Mouse (Mus musculus) limb, embryonic 14.5 days (tissue): ENCODE measurements around the gene Rhou. TPM values are rescaled to one million over a fixed set of nuclear protein-coding genes. Genes with fewer than 3 reads are reported as not detected.
"Not testable (repeated sequence)": the region's sequence is repeated elsewhere in the genome, so short reads cannot be mapped to it uniquely, and the experiment has no call there.

Source experiments
- ATAC-seq: fragments of 200-750 bp; cut with Nextera tagmentation; 2 replicates; pipeline ENCODE4 v1.8.0; 2017; ENCODE audit warnings: low read depth, moderate number of reproducible peaks, moderate TSS enrichment; ENCODE audit not compliant: low FRiP score
- DNase-seq: peaks from one replicate; pipeline ENCODE4 v3.0.0-alpha.2; 2015; ENCODE audit warnings: low spot score
- H3K27ac ChIP-seq: fragments of 300-500 bp; sonication (generic); replicated peaks from 2 replicates; pipeline ENCODE4 v1.5.1; 2014; ENCODE audit warnings: low read depth, mild to moderate bottlenecking, low read length, moderate library complexity, mixed read lengths
- H3K27me3 ChIP-seq: fragments of 300-500 bp; sonication (generic); 2 replicates; pipeline ENCODE4 v1.6.1; 2014; ENCODE audit warnings: low read length, mixed read lengths; ENCODE audit not compliant: control insufficient read depth, insufficient read depth
- H3K36me3 ChIP-seq: fragments of 300-500 bp; sonication (generic); 2 replicates; pipeline ENCODE4 v1.6.1; 2014; ENCODE audit warnings: mild to moderate bottlenecking, low read length, moderate library complexity, mixed read lengths; ENCODE audit not compliant: control insufficient read depth, insufficient read depth
- H3K4me1 ChIP-seq: fragments of 300-500 bp; sonication (generic); 2 replicates; pipeline ENCODE4 v1.6.1; 2014; ENCODE audit warnings: antibody characterized with exemption, low read length, mixed read lengths; ENCODE audit not compliant: control insufficient read depth, insufficient read depth
- H3K4me2 ChIP-seq: fragments of 300-500 bp; sonication (generic); replicated peaks from 2 replicates; pipeline ENCODE4 v1.6.1; 2014; ENCODE audit warnings: low read depth, mild to moderate bottlenecking, low read length, moderate library complexity; ENCODE audit not compliant: severe bottlenecking
- H3K4me3 ChIP-seq: fragments of 300-500 bp; sonication (generic); replicated peaks from 2 replicates; pipeline ENCODE4 v1.5.1; 2014; ENCODE audit warnings: low read length
- H3K9ac ChIP-seq: fragments of 300-500 bp; sonication (generic); 2 replicates; pipeline ENCODE4 v1.6.1; 2014; ENCODE audit warnings: mild to moderate bottlenecking, low read depth, low read length, moderate library complexity; ENCODE audit not compliant: severe bottlenecking
- H3K9me3 ChIP-seq: fragments of 300-500 bp; sonication (generic); 2 replicates; pipeline ENCODE4 v1.6.1; 2016; ENCODE audit warnings: low read length; ENCODE audit not compliant: control insufficient read depth
- POLR2A ChIP-seq: fragments of 200-500 bp; IDR thresholded peaks from 2 replicates; pipeline ENCODE4 v1.8.0; 2012; ENCODE audit warnings: inconsistent platforms, mild to moderate bottlenecking, moderate library complexity, borderline replicate concordance; ENCODE audit not compliant: insufficient read depth, insufficient read length; ENCODE audit errors: extremely low read depth
- WGBS: fragments of 180-500 bp; shearing (Covaris S2); extraction: QIAGEN DNeasy Blood & Tissue Kit; methylation state at CpG from one replicate; pipeline ENCODE4 v1.1.7; 2014; 5-methylcytosine and 5-hydroxymethylcytosine counted together
- polyA plus RNA-seq, 2 experiments: library from polyadenylated mRNA; depleted of rRNA in 1 of 2; stranded (reverse) in 1 of 2; unstranded in 1 of 2; fragments of >200 nt; fragmentation: Nextera tagmentation in 1 of 2; extraction: Ambion mirVana in 1 of 2; gene quantifications; 2 replicates each; pipeline versions ENCODE4 v1.2.1 to v1.2.3; 2012 to 2014

Gene Rhou
- polyA plus RNA-seq (2012; rRNA removed), result 20.3 and 21.2 TPM in 2 replicates
- polyA plus RNA-seq (2014; fragmentation: Nextera tagmentation; extraction: Ambion mirVana), result 11.0 and 12.9 TPM in 2 replicates

GRCm38 (mm10) chr8:123653308-123653993 is at the start of gene Rhou:
TSS of gene Rhou (plus strand) at chr8:123653929.
- Histone ChIP-seq H3K4me3 (peak within 1 kb of the TSS; percentile 74), H3K27ac (peak within 1 kb of the TSS; percentile 89), H3K4me1 (peaks cover 11% of the 10 kb centered on the region), H3K9me3 (no peaks in the 10 kb centered on the region), H3K36me3 (peaks cover 16% of the 10 kb centered on the region), H3K4me2 (peak within 1 kb of the TSS; percentile 68), H3K9ac (peak within 1 kb of the TSS; percentile 87), H3K27me3 (no peaks in the 10 kb centered on the region)
- DNase-seq, result peak; percentile 90
- peak; percentile 91; the same call in 1 of the 2 replicates for TF ChIP-seq POLR2A
- WGBS, result 0% methylated on average over 14 of the region's 58 CpGs
- ATAC-seq, result peak; percentile 92

DNA sequence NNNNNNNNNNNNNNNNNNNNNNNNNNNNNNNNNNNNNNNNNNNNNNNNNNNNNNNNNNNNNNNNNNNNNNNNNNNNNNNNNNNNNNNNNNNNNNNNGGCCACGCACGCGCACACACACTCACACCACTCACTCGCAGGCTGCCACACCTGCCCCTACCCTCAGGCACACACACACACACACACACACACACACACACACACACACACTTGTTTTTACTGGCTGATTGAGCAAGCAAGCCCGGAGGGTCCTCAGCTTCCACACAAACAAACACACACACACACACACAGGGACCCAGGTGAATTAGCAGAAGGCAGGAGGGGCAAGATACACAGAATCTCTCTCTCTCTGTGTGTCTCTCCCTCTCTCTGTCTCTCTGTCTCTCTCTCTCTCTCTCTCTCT is 41.1 kb upstream of the Rhou start:
- not testable (repeated sequence) for H3K27ac ChIP-seq, DNase-seq, H3K36me3 ChIP-seq, H3K9ac ChIP-seq, H3K27me3 ChIP-seq, H3K4me2 ChIP-seq, H3K9me3 ChIP-seq, H3K4me1 ChIP-seq, H3K4me3 ChIP-seq, ATAC-seq
- no CpG with 5 or more reads among the region's 5 CpGs for WGBS

GRCm38 (mm10) chr8:123623523-123623922 is 30.2 kb upstream of the Rhou start:
- not testable (repeated sequence) for H3K4me1 ChIP-seq, H3K36me3 ChIP-seq, DNase-seq, H3K4me2 ChIP-seq, H3K9ac ChIP-seq, H3K4me3 ChIP-seq, H3K9me3 ChIP-seq, H3K27ac ChIP-seq
- peak; percentile 65; the same call in 1 of the 2 replicates for ATAC-seq
- peaks cover 16% of the 10 kb centered on the region for H3K27me3 ChIP-seq
- no CpG with 5 or more reads among the region's 39 CpGs for WGBS

DNA sequence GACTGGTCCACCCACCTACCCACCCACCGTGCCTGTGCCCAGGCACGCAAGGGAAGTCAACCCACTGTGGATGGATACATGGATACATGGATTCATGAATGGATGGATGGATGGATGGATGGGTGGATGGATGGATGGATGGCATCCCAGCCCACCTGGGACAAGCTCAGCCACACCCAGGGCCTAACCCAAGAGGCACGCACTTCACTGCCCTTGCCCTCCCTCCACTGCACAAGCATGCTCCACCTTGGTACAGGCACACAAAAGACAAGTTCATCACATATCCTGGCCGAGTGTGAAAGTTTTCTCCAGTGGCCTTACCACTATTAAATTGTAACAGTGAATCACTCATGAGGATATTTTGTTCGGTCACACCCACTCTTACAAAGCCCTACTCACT is 29.5 kb upstream of the Rhou start:
- H3K4me1 ChIP-seq, result 0 out of 2 replicates have a peak, but pooled peaks cover 3% of the 10 kb centered on the region
- no peak for TF ChIP-seq POLR2A
- ATAC-seq (no peak), DNase-seq (no peak)
- H3K9ac ChIP-seq, result no peak overlapping the region
- peaks cover 16% of the 10 kb centered on the region for H3K27me3 ChIP-seq
- no peaks in the 10 kb centered on the region for H3K9me3 ChIP-seq
- 54% methylated on average over 5 of the region's 5 CpGs for WGBS
- H3K36me3 ChIP-seq, result no peaks in the 10 kb centered on the region
- H3K27ac ChIP-seq, result no peak overlapping the region
- no peak overlapping the region for H3K4me2 ChIP-seq
- H3K4me3 ChIP-seq, result no peak overlapping the region

DNA sequence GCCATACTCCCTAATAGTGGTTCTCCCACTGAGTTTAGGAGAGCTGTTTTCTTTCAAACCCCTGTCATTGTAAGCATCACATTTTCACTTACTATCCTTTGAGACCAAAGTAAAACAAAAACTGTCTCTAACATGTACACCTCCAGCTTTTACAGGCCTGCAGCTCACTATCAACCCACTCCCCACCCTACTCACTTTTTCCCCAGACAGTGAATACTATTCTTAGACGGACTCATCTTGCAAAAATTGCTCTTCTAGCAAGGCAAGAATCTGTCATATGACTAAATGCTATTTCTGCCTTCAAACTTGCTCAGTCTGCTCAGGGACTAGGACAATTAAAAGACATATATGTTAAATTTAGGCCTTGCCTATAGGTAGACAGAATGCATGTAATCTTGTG is 29.0 kb upstream of the Rhou start:
- H3K27me3 ChIP-seq, result peaks cover 16% of the 10 kb centered on the region
- ATAC-seq, result no peak
- 57% methylated on average over 1 of the region's 1 CpGs for WGBS

More for the DNA sequence above, 29.0 kb upstream of the Rhou start:
- Histone ChIP-seq H3K36me3 (no peaks in the 10 kb centered on the region), H3K27ac (no peak overlapping the region), H3K4me3 (no peak overlapping the region), H3K4me1 (0 out of 2 replicates have a peak, but pooled peaks cover 3% of the 10 kb centered on the region), H3K9me3 (no peaks in the 10 kb centered on the region), H3K9ac (no peak overlapping the region), H3K4me2 (no peak overlapping the region)
- no peak for DNase-seq
- TF ChIP-seq POLR2A, result no peak
